Mouse (Mus musculus) heart, postnatal 0 days (tissue): Measurements from ENCODE around the gene Gm3336.

Source experiments
- CTCF ChIP-seq: IDR thresholded peaks from 2 replicates; pipeline ENCODE4 v1.5.1; 2016; ENCODE audit warnings: antibody characterized with exemption, control low read depth, low read depth
- EP300 ChIP-seq: IDR thresholded peaks from 2 replicates; pipeline ENCODE4 v1.6.1; 2016; ENCODE audit warnings: antibody characterized with exemption, low read depth

DNA sequence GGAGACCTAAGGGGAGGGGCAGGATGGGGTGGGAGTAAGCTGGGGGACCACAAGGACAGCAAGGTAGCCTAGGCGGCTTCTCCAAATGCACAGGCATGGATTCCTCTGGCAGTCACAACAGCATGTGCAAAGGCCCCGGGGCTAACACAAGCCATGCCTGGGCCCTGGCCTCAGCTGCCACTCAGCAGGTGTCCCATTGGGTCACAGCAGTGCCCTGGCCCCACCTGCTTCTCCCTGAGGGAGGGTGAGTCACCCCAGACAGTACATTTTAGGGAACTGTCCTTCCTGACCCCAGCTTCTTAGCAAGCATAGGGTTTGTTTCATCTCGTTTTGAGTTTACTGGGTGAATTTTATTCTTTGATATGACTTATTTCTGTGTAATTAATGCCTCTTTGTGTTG is 35.7 kb upstream of the Gm3336 start:
- TF ChIP-seq CTCF: no peak
- no peak for TF ChIP-seq EP300
